Mouse (Mus musculus): ENCODE results near the gene Atp5mpl. TPM values are rescaled to one million over a fixed set of nuclear protein-coding genes. Genes with fewer than 3 reads are reported as not detected.

Atp5mpl gene
- polyA plus RNA-seq, 1 experiment from 2014 or later: 577 TPM

DNA sequence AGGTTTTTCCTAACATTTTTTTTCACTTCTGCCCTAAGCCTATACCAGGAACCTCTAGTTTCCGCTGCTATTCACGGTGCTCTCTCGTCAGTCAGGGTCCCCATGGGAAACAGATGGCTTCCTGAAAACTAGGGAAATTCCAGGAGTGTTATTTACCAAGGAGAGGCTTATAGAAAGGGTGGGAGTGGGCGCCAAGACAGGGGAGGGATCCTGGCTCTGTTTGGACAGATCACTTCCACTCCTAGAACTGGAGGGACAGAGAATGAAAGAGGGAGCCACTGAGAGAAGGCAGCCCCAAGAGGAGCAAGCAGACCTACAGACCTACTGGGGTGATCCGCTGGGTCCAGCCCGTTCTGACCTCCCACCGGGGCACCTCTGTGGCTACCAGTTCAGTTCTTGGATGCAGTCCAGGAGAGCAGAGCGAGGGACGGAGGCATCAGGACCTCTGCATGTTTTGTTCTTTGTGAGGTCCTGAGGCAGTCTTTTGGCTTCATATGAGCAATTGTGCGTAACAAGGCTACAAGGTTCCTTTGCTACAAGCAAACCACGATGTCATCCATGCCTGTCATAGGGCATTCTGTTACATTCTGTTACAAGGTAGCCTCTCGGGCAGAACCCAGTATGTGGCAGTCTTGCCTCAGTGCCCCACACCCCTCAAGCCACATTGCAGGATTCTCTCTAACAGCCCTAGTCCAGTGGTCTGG lies 50.1 kb downstream of the Atp5mpl start:
- H3K27ac ChIP-seq (replicated peaks; ENCODE audit: low read depth, low read length): no peak overlapping the region

DNA sequence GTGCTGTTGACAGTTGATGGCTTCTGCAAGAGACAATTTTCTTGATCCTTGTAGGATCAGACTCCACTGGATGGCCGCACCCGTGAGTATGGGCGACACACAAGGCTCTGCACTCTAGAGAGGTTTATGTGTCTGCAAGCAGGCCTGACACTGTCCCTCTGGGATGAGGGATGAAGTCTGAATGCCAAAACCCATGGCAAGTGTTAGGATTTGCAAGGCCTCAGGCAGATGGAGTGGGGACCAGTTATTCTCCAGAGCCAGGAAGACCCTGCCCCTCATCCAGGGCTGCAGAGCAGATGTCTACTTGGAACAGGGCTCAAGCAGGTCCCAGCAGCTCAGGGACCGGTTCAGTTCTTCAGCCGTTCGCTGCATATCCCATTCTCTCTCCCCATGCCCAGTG lies 51.0 kb downstream of the Atp5mpl start:
- H3K4me3 ChIP-seq (ENCODE audit: low read depth, low read length): no peak overlapping the region
- H3K9me3 ChIP-seq (replicated peaks; ENCODE audit: control insufficient read depth, low read length): no peaks in the 10 kb centered on the region
- no peaks in the 10 kb centered on the region; the same call in 1 of the 2 replicates for H3K4me1 ChIP-seq (ENCODE audit: control insufficient read depth, insufficient read depth, low read length)
- H3K27me3 ChIP-seq (ENCODE audit: control insufficient read depth, insufficient read depth, low read length): no peaks in the 10 kb centered on the region
- no peak overlapping the region for H3K9ac ChIP-seq (replicated peaks; ENCODE audit: low read length)
- WGBS: 93% methylated on average over 6 of the region's 6 CpGs
- no peaks in the 10 kb centered on the region for H3K36me3 ChIP-seq (replicated peaks; ENCODE audit: control insufficient read depth, insufficient read depth, low read depth, low read length)
- H3K4me2 ChIP-seq (ENCODE audit: low read depth, low read length): no peak overlapping the region
- DNase-seq (ENCODE audit: low spot score) (no peak), ATAC-seq (replicated peaks; ENCODE audit: insufficient number of reproducible peaks, low FRiP score, low TSS enrichment, low read depth) (no peak)
- H3K27ac ChIP-seq (replicated peaks; ENCODE audit: low read depth, low read length): no peak overlapping the region

More for the DNA sequence above, 50.1 kb downstream of the Atp5mpl start:
- H3K9ac ChIP-seq (replicated peaks; ENCODE audit: low read length): no peak overlapping the region
- H3K4me2 ChIP-seq (ENCODE audit: low read depth, low read length): no peak overlapping the region
- H3K4me3 ChIP-seq (ENCODE audit: low read depth, low read length): no peak overlapping the region
- no peaks in the 10 kb centered on the region for H3K9me3 ChIP-seq (replicated peaks; ENCODE audit: control insufficient read depth, low read length)
- WGBS: 52% methylated on average over 12 of the region's 12 CpGs
- H3K36me3 ChIP-seq (replicated peaks; ENCODE audit: control insufficient read depth, insufficient read depth, low read depth, low read length): no peaks in the 10 kb centered on the region
- DNase-seq (ENCODE audit: low spot score): no peak
- H3K4me1 ChIP-seq (ENCODE audit: control insufficient read depth, insufficient read depth, low read length): no peaks in the 10 kb centered on the region; the same call in 1 of the 2 replicates
- ATAC-seq (replicated peaks; ENCODE audit: insufficient number of reproducible peaks, low FRiP score, low TSS enrichment, low read depth): no peak
- H3K27me3 ChIP-seq (ENCODE audit: control insufficient read depth, insufficient read depth, low read length): no peaks in the 10 kb centered on the region

DNA sequence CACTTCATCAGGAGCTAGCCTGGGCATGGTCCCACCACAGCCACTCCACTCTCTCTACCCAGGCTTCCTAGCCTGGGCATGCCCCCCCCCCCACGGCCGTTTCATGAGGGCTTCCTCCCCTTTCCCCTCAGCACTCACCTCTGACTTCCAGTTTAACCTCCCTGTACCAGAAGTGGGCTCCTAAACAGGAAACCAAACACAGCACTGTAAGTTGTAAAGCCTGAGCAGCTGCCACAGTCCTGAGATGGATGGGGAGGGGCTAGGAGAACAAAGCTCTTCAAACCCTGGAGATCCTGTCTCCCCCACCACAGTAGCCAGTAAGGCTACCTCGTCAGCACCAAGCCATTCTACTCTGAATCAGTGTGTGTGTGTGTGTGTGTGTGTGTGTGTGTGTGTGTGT lies 52.7 kb downstream of the Atp5mpl start:
- ATAC-seq (replicated peaks; ENCODE audit: insufficient number of reproducible peaks, low FRiP score, low TSS enrichment, low read depth): no peak
- Histone ChIP-seq H3K4me3 (ENCODE audit: low read depth, low read length) (no peak overlapping the region), H3K27me3 (ENCODE audit: control insufficient read depth, insufficient read depth, low read length) (no peaks in the 10 kb centered on the region), H3K9ac (replicated peaks; ENCODE audit: low read length) (no peak overlapping the region), H3K4me1 (ENCODE audit: control insufficient read depth, insufficient read depth, low read length) (no peaks in the 10 kb centered on the region; the same call in 1 of the 2 replicates), H3K27ac (replicated peaks; ENCODE audit: low read depth, low read length) (no peak overlapping the region), H3K4me2 (ENCODE audit: low read depth, low read length) (no peak overlapping the region), H3K9me3 (replicated peaks; ENCODE audit: control insufficient read depth, low read length) (no peaks in the 10 kb centered on the region), H3K36me3 (replicated peaks; ENCODE audit: control insufficient read depth, insufficient read depth, low read depth, low read length) (no peaks in the 10 kb centered on the region)
- WGBS: 25% methylated on average over 3 of the region's 3 CpGs
- no peak for DNase-seq (ENCODE audit: low spot score)

GRCm38 (mm10) chr12:111912802-111913201 lies 54.0 kb downstream of the Atp5mpl start:
- no peaks in the 10 kb centered on the region for H3K36me3 ChIP-seq (replicated peaks; ENCODE audit: control insufficient read depth, insufficient read depth, low read depth, low read length)
- H3K4me1 ChIP-seq (ENCODE audit: control insufficient read depth, insufficient read depth, low read length): no peaks in the 10 kb centered on the region; the same call in 1 of the 2 replicates
- H3K27ac ChIP-seq (replicated peaks; ENCODE audit: low read depth, low read length): no peak overlapping the region
- no peaks in the 10 kb centered on the region for H3K9me3 ChIP-seq (replicated peaks; ENCODE audit: control insufficient read depth, low read length)
- H3K9ac ChIP-seq (replicated peaks; ENCODE audit: low read length): no peak overlapping the region
- H3K4me2 ChIP-seq (ENCODE audit: low read depth, low read length): no peak overlapping the region
- no peak overlapping the region for H3K4me3 ChIP-seq (ENCODE audit: low read depth, low read length)
- 93% methylated on average over 7 of the region's 7 CpGs for WGBS
- H3K27me3 ChIP-seq (ENCODE audit: control insufficient read depth, insufficient read depth, low read length): no peaks in the 10 kb centered on the region
- ATAC-seq (replicated peaks; ENCODE audit: insufficient number of reproducible peaks, low FRiP score, low TSS enrichment, low read depth) (no peak), DNase-seq (ENCODE audit: low spot score) (no peak)

- H3K36me3 ChIP-seq (replicated peaks; ENCODE audit: control insufficient read depth, insufficient read depth, low read depth, low read length): no peaks in the 10 kb centered on the region
- H3K27me3 ChIP-seq (ENCODE audit: control insufficient read depth, insufficient read depth, low read length): 0 out of 2 replicates have a peak, but pooled peaks cover 2% of the 10 kb centered on the region
- no peaks in the 10 kb centered on the region for H3K9me3 ChIP-seq (replicated peaks; ENCODE audit: control insufficient read depth, low read length)
- H3K9ac ChIP-seq (replicated peaks; ENCODE audit: low read length): no peak overlapping the region
- DNase-seq (ENCODE audit: low spot score): no peak
- no peak overlapping the region for H3K27ac ChIP-seq (replicated peaks; ENCODE audit: low read depth, low read length)
- no peak overlapping the region for H3K4me2 ChIP-seq (ENCODE audit: low read depth, low read length)
- WGBS: 88% methylated on average over 2 of the region's 2 CpGs
- no peak overlapping the region for H3K4me3 ChIP-seq (ENCODE audit: low read depth, low read length)
- no peak for ATAC-seq (replicated peaks; ENCODE audit: insufficient number of reproducible peaks, low FRiP score, low TSS enrichment, low read depth)
- H3K4me1 ChIP-seq (ENCODE audit: control insufficient read depth, insufficient read depth, low read length): no peaks in the 10 kb centered on the region; the same call in 1 of the 2 replicates
Observed at GRCm38 (mm10) chr12:111911796-111912195, 55.0 kb downstream of the Atp5mpl start.

Other genes starting within 250 kb of the Atp5mpl start
- 132 and 143 TPM in 2 replicates for gene Klc1, start 208.1 kb downstream of the Atp5mpl start, polyA plus RNA-seq (2014; fragmentation: Nextera tagmentation; extraction: Ambion mirVana)
- gene Xrcc3, start 153.1 kb downstream of the Atp5mpl start, polyA plus RNA-seq (2014; fragmentation: Nextera tagmentation; extraction: Ambion mirVana): 12.7 and 15.9 TPM in 2 replicates
- 70.7 and 73.1 TPM in 2 replicates for gene Zfyve21, start 152.8 kb downstream of the Atp5mpl start, polyA plus RNA-seq (2014; fragmentation: Nextera tagmentation; extraction: Ambion mirVana)
- gene Ppp1r13b, start 58.9 kb downstream of the Atp5mpl start, polyA plus RNA-seq (2014; fragmentation: Nextera tagmentation; extraction: Ambion mirVana): 6.0 and 6.8 TPM in 2 replicates
- 0.85 and 1.4 TPM in 2 replicates for gene Tdrd9, start 4.6 kb upstream of the Atp5mpl start, polyA plus RNA-seq (2014; fragmentation: Nextera tagmentation; extraction: Ambion mirVana)
- gene Rd3l, start 14.3 kb upstream of the Atp5mpl start, polyA plus RNA-seq (2014; fragmentation: Nextera tagmentation; extraction: Ambion mirVana): not detected in 2 replicates
- gene Aspg, start 139.7 kb upstream of the Atp5mpl start, polyA plus RNA-seq (2014; fragmentation: Nextera tagmentation; extraction: Ambion mirVana): 0.18 and 0.31 TPM in 2 replicates
- gene Kif26a, start 179.2 kb upstream of the Atp5mpl start, polyA plus RNA-seq (2014; fragmentation: Nextera tagmentation; extraction: Ambion mirVana): 1.8 and 2.6 TPM in 2 replicates

All from embryonic facial prominence, embryonic 11.5 days (tissue).